Mouse (Mus musculus) neural tube, embryonic 14.5 days (tissue): ENCODE results near the gene Sbf1. TPM values are rescaled to one million over a fixed set of nuclear protein-coding genes. Genes with fewer than 3 reads are reported as not detected.

Experiments used
- ATAC-seq: fragments of 200-750 bp; cut with Nextera tagmentation; 2 replicates; pipeline ENCODE4 v1.8.0; 2017; ENCODE audit warnings: low read depth, mild to moderate bottlenecking, moderate TSS enrichment, moderate library complexity
- H3K27ac ChIP-seq: fragments of 300-500 bp; sonication (generic); 2 replicates; pipeline ENCODE4 v1.5.1; 2014; ENCODE audit warnings: low read depth, mild to moderate bottlenecking, control low read depth, low read length, moderate library complexity, mixed read lengths
- H3K27me3 ChIP-seq: fragments of 300-500 bp; sonication (generic); 2 replicates; pipeline ENCODE4 v1.6.1; 2014; ENCODE audit warnings: low read length; ENCODE audit not compliant: control insufficient read depth, insufficient read depth
- H3K36me3 ChIP-seq: fragments of 300-500 bp; sonication (generic); 2 replicates; pipeline ENCODE4 v1.6.1; 2014; ENCODE audit warnings: low read length, mixed read lengths; ENCODE audit not compliant: control insufficient read depth, insufficient read depth
- H3K4me1 ChIP-seq: fragments of 300-500 bp; sonication (generic); 2 replicates; pipeline ENCODE4 v1.6.1; 2014; ENCODE audit warnings: low read length; ENCODE audit not compliant: control insufficient read depth, insufficient read depth
- H3K4me2 ChIP-seq: fragments of 300-500 bp; sonication (generic); 2 replicates; pipeline ENCODE4 v1.6.1; 2014; ENCODE audit warnings: mild to moderate bottlenecking, low read depth, low read length, control low read depth
- H3K4me3 ChIP-seq: fragments of 300-500 bp; sonication (generic); 2 replicates; pipeline ENCODE4 v1.5.1; 2014; ENCODE audit warnings: low read depth, low read length, control low read depth, mixed read lengths
- H3K9ac ChIP-seq: fragments of 300-500 bp; sonication (generic); replicated peaks from 2 replicates; pipeline ENCODE4 v1.6.1; 2014; ENCODE audit warnings: low read depth, mild to moderate bottlenecking, control low read depth, low read length, mixed read lengths
- H3K9me3 ChIP-seq: fragments of 300-500 bp; sonication (generic); 2 replicates; pipeline ENCODE4 v1.6.1; 2016; ENCODE audit warnings: low read length; ENCODE audit not compliant: control insufficient read depth
- WGBS: fragments of 180-500 bp; shearing (Covaris S2); extraction: QIAGEN DNeasy Blood & Tissue Kit; methylation state at CpG from one replicate; pipeline ENCODE4 v1.1.7; 2014; 5-methylcytosine and 5-hydroxymethylcytosine counted together
- polyA plus RNA-seq: library from polyadenylated mRNA; unstranded; fragments of >200 nt; fragmentation: Nextera tagmentation; extraction: Ambion mirVana; gene quantifications from 2 replicates; pipeline ENCODE4 v1.2.1, GENCODE M21; 2014

Sbf1 gene
- polyA plus RNA-seq, 1 experiment from 2014 or later = 122 TPM

DNA sequence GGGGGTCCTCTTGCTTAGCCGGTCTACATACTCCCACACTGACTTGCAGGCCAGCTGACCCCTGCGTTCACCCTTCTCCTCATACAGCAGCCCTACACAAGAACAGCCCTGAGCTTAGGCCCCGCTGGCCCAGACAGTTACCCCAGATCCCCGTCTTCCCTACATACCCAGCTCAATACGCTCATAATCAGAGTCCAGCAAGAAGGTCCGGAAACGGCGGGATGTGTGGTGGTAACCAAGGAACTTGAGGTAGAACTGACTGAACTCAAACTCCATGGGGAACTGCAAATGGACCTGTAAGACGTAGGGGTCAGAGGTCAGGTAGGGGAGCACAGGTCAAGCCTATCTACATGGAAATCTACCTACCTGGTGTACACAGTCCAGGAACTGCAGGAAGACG lies 21.3 kb downstream of the Sbf1 start:
- no peak for ATAC-seq
- H3K9me3 ChIP-seq = no peaks in the 10 kb centered on the region
- 93% methylated on average over 10 of the region's 10 CpGs for WGBS
- H3K27me3 ChIP-seq = no peaks in the 10 kb centered on the region
- no peaks in the 10 kb centered on the region for H3K4me1 ChIP-seq
- H3K27ac ChIP-seq = no peak overlapping the region
- H3K9ac ChIP-seq = no peak overlapping the region
- no peak overlapping the region for H3K4me2 ChIP-seq
- H3K36me3 ChIP-seq = peaks cover 69% of the 10 kb centered on the region
- no peak overlapping the region for H3K4me3 ChIP-seq

DNA sequence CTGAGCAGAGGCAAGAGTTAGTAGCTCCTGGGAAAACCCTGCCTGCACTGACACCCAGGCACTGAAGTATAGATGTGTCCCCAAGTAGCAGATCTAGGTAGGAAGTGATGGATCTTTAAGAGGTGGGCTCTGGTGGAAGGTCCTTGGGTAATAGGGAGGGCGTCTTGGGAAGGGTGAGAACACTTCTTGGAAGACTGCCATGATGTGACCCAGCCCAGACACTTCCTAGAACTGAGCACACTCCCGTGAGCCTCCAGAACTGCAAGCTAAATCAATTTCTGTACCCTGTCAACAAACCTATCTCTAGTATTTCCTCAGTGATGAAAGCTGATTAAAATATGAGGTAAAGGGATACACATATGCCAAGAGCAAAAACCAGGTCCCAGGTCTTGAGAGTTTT lies 22.3 kb downstream of the Sbf1 start:
- H3K27ac ChIP-seq = no peak overlapping the region
- H3K4me1 ChIP-seq = no peaks in the 10 kb centered on the region
- 79% methylated on average over 2 of the region's 2 CpGs for WGBS
- H3K4me2 ChIP-seq = no peak overlapping the region
- H3K4me3 ChIP-seq = no peak overlapping the region
- H3K9ac ChIP-seq = no peak overlapping the region
- no peaks in the 10 kb centered on the region for H3K9me3 ChIP-seq
- no peaks in the 10 kb centered on the region for H3K27me3 ChIP-seq
- ATAC-seq = no peak
- H3K36me3 ChIP-seq = peaks cover 73% of the 10 kb centered on the region

DNA sequence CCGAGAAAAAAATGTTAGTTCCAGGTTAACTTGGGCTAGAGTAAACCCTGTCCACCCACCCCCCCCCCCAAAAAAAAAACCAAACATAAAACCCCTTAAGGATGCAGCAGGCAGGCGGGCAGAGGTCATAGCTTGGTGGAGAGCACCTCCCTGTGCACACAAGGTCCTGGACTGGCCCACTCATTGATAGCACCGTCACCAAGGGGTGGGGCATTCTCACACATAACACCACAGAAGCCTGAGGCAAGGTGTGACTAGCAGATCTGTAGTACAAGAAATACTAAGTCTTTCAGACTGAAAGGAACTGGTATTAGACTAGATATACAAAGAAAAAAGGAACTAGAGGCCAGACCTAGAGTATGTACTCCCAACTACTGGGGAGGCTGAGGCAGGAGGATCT lies 23.6 kb downstream of the Sbf1 start:
- no peak overlapping the region for H3K9ac ChIP-seq
- H3K36me3 ChIP-seq = peaks cover 70% of the 10 kb centered on the region
- no peak for ATAC-seq
- no peaks in the 10 kb centered on the region for H3K9me3 ChIP-seq
- H3K27ac ChIP-seq = no peak overlapping the region
- 92% methylated on average over 3 of the region's 3 CpGs for WGBS
- H3K27me3 ChIP-seq = no peaks in the 10 kb centered on the region
- H3K4me1 ChIP-seq = no peaks in the 10 kb centered on the region
- no peak overlapping the region for H3K4me3 ChIP-seq
- no peak overlapping the region for H3K4me2 ChIP-seq

GRCm38 (mm10) chr15:89289455-89289854 lies 25.7 kb downstream of the Sbf1 start:
- Histone ChIP-seq H3K9me3 (no peaks in the 10 kb centered on the region), H3K36me3 (peaks cover 63% of the 10 kb centered on the region), H3K4me2 (no peak overlapping the region), H3K9ac (no peak overlapping the region), H3K4me1 (no peaks in the 10 kb centered on the region), H3K27ac (no peak overlapping the region), H3K4me3 (no peak overlapping the region), H3K27me3 (no peaks in the 10 kb centered on the region)
- no peak for ATAC-seq
- 94% methylated on average over 11 of the region's 11 CpGs for WGBS

- Histone ChIP-seq H3K4me2 (no peak overlapping the region), H3K27ac (no peak overlapping the region), H3K4me1 (no peaks in the 10 kb centered on the region), H3K9me3 (no peaks in the 10 kb centered on the region), H3K27me3 (no peaks in the 10 kb centered on the region), H3K9ac (no peak overlapping the region), H3K36me3 (peaks cover 57% of the 10 kb centered on the region), H3K4me3 (no peak overlapping the region)
- ATAC-seq = no peak
- 81% methylated on average over 23 of the region's 23 CpGs for WGBS
Observed at GRCm38 (mm10) chr15:89288227-89288767, 26.8 kb downstream of the Sbf1 start.

DNA sequence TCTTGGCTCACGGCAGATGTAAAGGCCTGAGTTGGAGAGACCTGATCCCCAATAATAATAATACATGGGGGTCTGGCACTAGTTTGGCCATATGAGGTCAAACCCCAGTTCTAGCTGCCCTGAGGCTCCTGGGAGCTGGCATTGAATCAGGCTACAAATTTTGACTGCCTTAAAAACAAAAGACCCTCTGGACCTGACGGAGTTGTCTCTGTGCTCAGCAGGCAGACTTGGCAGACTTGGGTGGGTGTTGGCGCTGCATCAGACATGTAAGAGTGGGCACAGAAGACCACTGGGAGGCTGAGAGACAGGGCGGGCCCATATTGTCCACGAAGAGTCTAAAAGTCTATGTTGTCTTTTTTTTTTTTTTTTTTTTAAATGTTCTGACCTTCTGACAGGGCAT lies 28.5 kb downstream of the Sbf1 start:
- no peak overlapping the region for H3K27ac ChIP-seq
- no peak overlapping the region for H3K9ac ChIP-seq
- WGBS = 72% methylated on average over 5 of the region's 5 CpGs
- H3K4me1 ChIP-seq = no peaks in the 10 kb centered on the region
- H3K36me3 ChIP-seq = peaks cover 64% of the 10 kb centered on the region
- H3K4me3 ChIP-seq = no peak overlapping the region
- no peak overlapping the region for H3K4me2 ChIP-seq
- H3K27me3 ChIP-seq = no peaks in the 10 kb centered on the region
- ATAC-seq = no peak
- no peaks in the 10 kb centered on the region for H3K9me3 ChIP-seq

DNA sequence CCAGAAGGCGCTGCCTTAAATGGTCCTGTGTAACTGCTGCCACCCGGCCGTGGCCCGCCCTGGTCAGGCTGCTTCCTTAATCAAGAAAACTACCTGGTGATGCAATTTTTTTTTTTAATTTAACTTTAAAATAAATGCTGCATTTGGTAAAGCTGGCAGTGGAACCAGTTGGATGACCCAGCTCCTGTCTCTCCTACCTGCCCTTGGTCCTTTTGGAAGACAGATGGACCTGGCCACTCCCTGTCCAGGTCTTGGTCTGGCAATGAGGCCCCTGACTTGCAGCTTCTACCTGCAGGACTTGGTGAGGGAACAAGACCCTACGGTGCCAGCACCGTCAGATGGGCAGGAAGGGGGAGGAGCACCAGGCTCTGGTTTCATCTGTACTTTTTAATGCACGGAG lies 29.0 kb downstream of the Sbf1 start:
- Histone ChIP-seq H3K27ac (no peak overlapping the region), H3K4me3 (no peak overlapping the region), H3K36me3 (peaks cover 69% of the 10 kb centered on the region), H3K4me2 (no peak overlapping the region), H3K9me3 (no peaks in the 10 kb centered on the region), H3K27me3 (no peaks in the 10 kb centered on the region), H3K4me1 (no peaks in the 10 kb centered on the region), H3K9ac (no peak overlapping the region)
- 87% methylated on average over 7 of the region's 7 CpGs for WGBS
- no peak for ATAC-seq

DNA sequence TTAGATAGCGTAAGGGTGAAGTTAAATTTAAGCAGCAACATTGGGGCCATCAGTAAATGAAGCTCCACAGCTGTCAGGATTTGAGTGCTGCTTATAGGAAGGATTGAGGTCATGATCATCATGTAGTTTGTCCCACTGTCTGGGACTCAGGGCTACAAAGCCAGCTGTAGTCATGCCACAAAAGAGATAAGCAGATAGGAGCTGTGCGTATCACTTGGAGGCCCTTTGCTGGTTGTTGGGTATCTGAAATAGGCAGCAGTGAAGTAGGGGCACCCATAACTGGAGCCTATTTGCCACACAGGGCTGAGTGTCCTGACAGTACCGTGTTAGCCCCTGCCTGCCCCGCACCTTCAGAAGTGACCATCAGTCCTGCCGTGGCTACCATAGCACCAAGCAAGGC lies 29.6 kb downstream of the Sbf1 start:
- Histone ChIP-seq H3K36me3 (peaks cover 70% of the 10 kb centered on the region), H3K27ac (no peak overlapping the region), H3K4me1 (no peaks in the 10 kb centered on the region), H3K4me2 (no peak overlapping the region), H3K4me3 (no peak overlapping the region), H3K9ac (no peak overlapping the region), H3K27me3 (no peaks in the 10 kb centered on the region), H3K9me3 (no peaks in the 10 kb centered on the region)
- ATAC-seq = no peak
- WGBS = 98% methylated on average over 5 of the region's 5 CpGs

- Histone ChIP-seq H3K4me1 (no peaks in the 10 kb centered on the region), H3K9ac (no peak overlapping the region), H3K4me2 (no peak overlapping the region), H3K9me3 (no peaks in the 10 kb centered on the region), H3K27me3 (no peaks in the 10 kb centered on the region), H3K4me3 (no peak overlapping the region), H3K36me3 (peaks cover 73% of the 10 kb centered on the region), H3K27ac (no peak overlapping the region)
- ATAC-seq = no peak
Observed at GRCm38 (mm10) chr15:89285004-89285403, 30.1 kb downstream of the Sbf1 start.

DNA sequence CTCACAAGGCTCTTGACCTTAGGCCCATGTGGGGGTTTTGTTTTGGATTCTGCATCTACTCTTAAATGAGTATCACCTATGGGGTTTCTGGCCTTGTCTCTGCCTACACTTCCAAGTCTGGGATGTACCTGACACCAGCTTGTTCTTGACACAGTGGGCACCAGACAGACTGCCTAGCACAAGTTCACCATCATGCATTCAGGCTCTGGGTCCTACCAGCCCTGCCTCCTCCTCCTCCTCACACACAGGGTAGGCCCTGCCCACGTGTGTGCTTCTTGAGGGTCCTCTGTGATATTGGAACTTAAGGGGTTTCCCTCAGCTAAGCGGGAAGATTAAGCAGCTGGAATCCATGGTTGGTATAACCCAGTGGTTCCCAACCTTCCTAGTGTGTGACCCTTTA lies 31.0 kb downstream of the Sbf1 start:
- no peak overlapping the region for H3K9ac ChIP-seq
- no peaks in the 10 kb centered on the region for H3K4me1 ChIP-seq
- peaks cover 74% of the 10 kb centered on the region for H3K36me3 ChIP-seq
- no peak overlapping the region for H3K4me3 ChIP-seq
- no peak overlapping the region for H3K4me2 ChIP-seq
- no peak overlapping the region for H3K27ac ChIP-seq
- 85% methylated on average over 2 of the region's 2 CpGs for WGBS
- no peaks in the 10 kb centered on the region for H3K9me3 ChIP-seq
- H3K27me3 ChIP-seq = no peaks in the 10 kb centered on the region
- no peak for ATAC-seq
